Mouse (Mus musculus) hindbrain, embryonic 10.5 days (tissue): ENCODE data around the gene Znrf3. TPM values are rescaled to one million over a fixed set of nuclear protein-coding genes. Genes with fewer than 3 reads are reported as not detected.
"Not testable (repeated sequence)": the region's sequence is repeated elsewhere in the genome, so short reads cannot be mapped to it uniquely, and the experiment has no call there.

Experiments used
- DNase-seq: peaks from one replicate; pipeline ENCODE4 v3.0.0-alpha.2; 2017; ENCODE audit warnings: low spot score
- H3K27ac ChIP-seq: fragments of 300-500 bp; sonication (generic); 2 replicates; pipeline ENCODE4 v1.5.1; 2016; ENCODE audit warnings: mild to moderate bottlenecking, moderate library complexity
- H3K27me3 ChIP-seq: fragments of 300-500 bp; sonication (generic); 2 replicates; pipeline ENCODE4 v1.6.1; 2016; ENCODE audit warnings: mild to moderate bottlenecking; ENCODE audit not compliant: poor library complexity, insufficient read depth, severe bottlenecking
- H3K36me3 ChIP-seq: fragments of 300-500 bp; sonication (generic); 2 replicates; pipeline ENCODE4 v1.6.1; 2016; ENCODE audit warnings: mild to moderate bottlenecking, moderate library complexity
- H3K4me1 ChIP-seq: fragments of 300-500 bp; sonication (generic); replicated peaks from 2 replicates; pipeline ENCODE4 v1.6.1; 2016; ENCODE audit warnings: mild to moderate bottlenecking
- H3K4me3 ChIP-seq: fragments of 300-500 bp; sonication (generic); 2 replicates; pipeline ENCODE4 v1.5.1; 2016; ENCODE audit warnings: mild to moderate bottlenecking, moderate library complexity
- H3K9me3 ChIP-seq: fragments of 300-500 bp; sonication (generic); 2 replicates; pipeline ENCODE4 v1.6.1; 2016; ENCODE audit warnings: mild to moderate bottlenecking, moderate library complexity
- WGBS: fragments of 180-500 bp; shearing (Covaris S2); methylation state at CpG from one replicate; pipeline ENCODE4 v1.1.7; 2016; 5-methylcytosine and 5-hydroxymethylcytosine counted together
- polyA plus RNA-seq: library from polyadenylated mRNA; unstranded; fragments of >200 nt; fragmentation: Nextera tagmentation; extraction: Ambion mirVana; gene quantifications from 2 replicates; pipeline ENCODE4 v1.2.1, GENCODE M21; 2016

Znrf3 gene
- 8.9 and 11.6 TPM in 2 replicates for polyA plus RNA-seq

DNA sequence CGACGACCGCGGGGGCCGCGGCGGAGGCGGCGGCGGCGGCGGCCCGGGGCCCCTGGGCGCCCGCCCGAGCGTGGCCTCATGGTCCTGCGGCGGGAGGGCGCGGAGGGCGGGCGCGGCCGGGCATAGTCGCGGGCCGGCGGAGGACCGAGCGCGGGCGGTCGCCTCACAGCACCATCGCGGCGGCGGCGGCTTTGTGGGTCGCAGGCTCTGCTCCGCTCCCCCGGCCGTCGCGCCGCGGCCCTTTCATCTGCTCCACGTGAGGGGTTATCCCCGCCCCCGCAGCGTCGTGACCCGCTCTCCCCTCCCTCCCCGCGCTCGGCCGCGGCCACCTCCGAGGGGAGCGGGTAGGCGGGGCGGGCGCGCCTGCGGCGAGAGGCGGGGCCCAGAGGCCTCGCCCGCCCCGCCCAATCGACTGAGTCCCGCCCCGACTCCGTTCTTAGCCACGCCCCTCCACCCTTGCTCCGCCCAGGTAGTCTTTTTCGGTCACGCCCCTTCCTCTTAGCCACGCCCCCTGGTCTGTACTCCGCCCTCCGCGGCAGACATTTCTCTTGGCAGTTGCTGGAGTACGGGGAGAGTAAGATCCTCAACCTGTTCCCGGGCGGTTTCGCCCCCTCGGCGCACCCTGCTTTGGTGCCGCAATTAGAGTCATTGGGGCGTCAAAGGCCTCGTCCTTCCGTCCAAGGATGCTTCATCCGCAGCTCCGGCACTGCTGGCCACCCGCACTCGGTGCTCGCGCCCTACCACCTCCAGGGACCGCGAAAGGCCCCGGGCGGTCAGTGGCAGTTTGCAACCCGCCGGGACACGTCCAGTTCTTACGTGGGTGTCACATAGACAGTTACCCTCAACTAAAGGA is at the start of gene Znrf3:
Gene Znrf3, minus strand, starts transcription at position 249 of the 853 bp plus-strand sequence.
- Histone ChIP-seq H3K27ac (peak within 1 kb of the TSS; percentile 94), H3K9me3 (no peaks in the 10 kb centered on the region), H3K4me1 (peaks cover 44% of the 10 kb centered on the region), H3K4me3 (peak within 1 kb of the TSS; percentile 91), H3K27me3 (peaks cover 17% of the 10 kb centered on the region), H3K36me3 (no peaks in the 10 kb centered on the region)
- WGBS: 5% methylated on average over 103 of the region's 106 CpGs
- DNase-seq: peak; percentile 97

GRCm38 (mm10) chr11:5493869-5494268 is 49.2 kb upstream of the Znrf3 start:
- H3K36me3 ChIP-seq: no peaks in the 10 kb centered on the region
- no peaks in the 10 kb centered on the region for H3K27me3 ChIP-seq
- H3K9me3 ChIP-seq: no peaks in the 10 kb centered on the region
- WGBS: 49% methylated on average over 2 of the region's 2 CpGs
- DNase-seq: peak; percentile 47
- H3K27ac ChIP-seq: no peak overlapping the region
- peaks cover 11% of the 10 kb centered on the region for H3K4me1 ChIP-seq
- H3K4me3 ChIP-seq: no peak overlapping the region

GRCm38 (mm10) chr11:5491912-5492311 is 47.3 kb upstream of the Znrf3 start:
- Histone ChIP-seq H3K9me3 (no peaks in the 10 kb centered on the region), H3K4me3 (no peak overlapping the region), H3K27me3 (no peaks in the 10 kb centered on the region), H3K4me1 (peaks cover 11% of the 10 kb centered on the region), H3K36me3 (no peaks in the 10 kb centered on the region), H3K27ac (no peak overlapping the region)
- no peak for DNase-seq
- 70% methylated on average over 7 of the region's 7 CpGs for WGBS

DNA sequence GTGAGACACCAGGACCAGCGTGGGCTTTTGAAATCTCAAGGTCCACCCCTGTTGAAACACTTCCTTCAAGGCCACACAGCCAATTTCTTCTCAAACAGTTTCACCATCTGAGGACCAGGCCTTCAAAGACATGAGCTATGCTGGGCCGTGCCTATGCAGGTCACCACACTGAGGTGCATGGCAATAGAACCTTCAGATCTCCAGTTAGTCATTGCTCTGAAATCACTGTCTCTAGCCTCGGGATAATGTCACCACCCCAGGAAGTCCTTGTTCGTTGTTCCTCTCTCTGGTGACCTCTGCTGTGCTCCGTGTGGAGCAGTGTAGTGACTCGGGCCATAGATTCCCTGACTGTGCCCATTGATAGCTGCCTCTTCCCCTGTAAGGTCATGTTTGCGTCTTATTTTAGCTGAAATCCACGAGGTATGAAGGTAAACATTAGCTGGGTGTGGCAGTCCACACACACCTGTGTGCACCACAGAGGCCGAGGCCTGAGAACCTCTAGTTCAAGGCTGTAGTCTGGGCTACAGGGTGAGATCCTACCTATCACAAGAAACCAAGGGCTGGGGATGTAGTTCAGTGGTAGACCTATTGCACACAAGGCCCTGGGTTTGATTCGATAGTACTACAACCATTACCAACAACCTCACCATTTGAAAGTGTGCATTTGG is 46.5 kb upstream of the Znrf3 start:
- H3K4me3 ChIP-seq: no peak overlapping the region
- DNase-seq: no peak
- no peak overlapping the region for H3K27ac ChIP-seq
- H3K36me3 ChIP-seq: no peaks in the 10 kb centered on the region
- 81% methylated on average over 10 of the region's 10 CpGs for WGBS
- no peaks in the 10 kb centered on the region for H3K9me3 ChIP-seq
- H3K27me3 ChIP-seq: no peaks in the 10 kb centered on the region
- H3K4me1 ChIP-seq: peaks cover 11% of the 10 kb centered on the region

DNA sequence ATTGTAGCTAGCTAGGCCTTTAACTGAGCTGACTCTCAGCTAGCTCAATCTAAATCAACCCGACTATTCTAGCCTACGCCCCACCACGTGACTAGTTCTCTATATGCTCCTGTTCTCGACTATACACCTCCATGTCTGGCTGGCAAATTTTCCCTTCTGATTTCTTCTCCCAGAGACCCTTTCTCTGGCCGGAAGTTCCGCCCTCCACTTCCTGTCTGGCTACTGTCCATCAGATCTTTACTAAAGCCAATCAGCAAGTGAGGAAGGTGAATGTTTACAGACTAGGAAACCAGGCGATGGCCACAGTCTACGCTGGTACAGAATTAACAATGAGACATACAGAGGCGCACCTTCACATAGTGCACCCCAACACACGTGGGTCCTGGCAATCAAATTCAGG is 44.8 kb upstream of the Znrf3 start:
- not testable (repeated sequence) for H3K36me3 ChIP-seq, H3K4me1 ChIP-seq, H3K4me3 ChIP-seq, DNase-seq, H3K27me3 ChIP-seq, H3K27ac ChIP-seq, H3K9me3 ChIP-seq
- 93% methylated on average over 10 of the region's 10 CpGs for WGBS

GRCm38 (mm10) chr11:5485193-5486011 is 40.8 kb upstream of the Znrf3 start:
- 23% methylated on average over 15 of the region's 15 CpGs for WGBS
- H3K4me3 ChIP-seq: peak overlapping the region; percentile 47
- H3K27ac ChIP-seq: peak overlapping the region; percentile 47
- DNase-seq: peak; percentile 82
- no peaks in the 10 kb centered on the region; the same call in 1 of the 2 replicates for H3K4me1 ChIP-seq
- no peaks in the 10 kb centered on the region for H3K9me3 ChIP-seq
- H3K36me3 ChIP-seq: no peaks in the 10 kb centered on the region
- H3K27me3 ChIP-seq: no peaks in the 10 kb centered on the region

DNA sequence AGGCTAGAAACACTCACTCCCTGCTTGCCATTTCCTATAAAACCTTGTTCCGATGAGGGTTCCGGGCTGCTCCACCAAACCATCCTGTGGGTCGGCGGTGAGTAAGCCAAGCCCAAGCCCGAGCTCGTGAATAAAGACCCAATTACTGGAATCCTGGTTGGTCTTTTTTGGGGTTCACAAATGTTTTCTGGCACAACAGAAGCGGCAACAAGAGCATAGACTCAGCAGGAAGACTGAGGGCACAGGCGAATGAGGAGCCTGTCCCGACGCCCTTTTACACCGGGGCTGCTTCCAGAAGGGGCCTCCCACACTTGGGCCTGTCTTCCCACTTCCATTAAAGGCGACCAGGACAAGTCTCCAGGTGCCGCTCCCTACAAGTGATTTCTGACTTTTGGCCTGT is 37.9 kb upstream of the Znrf3 start:
- Histone ChIP-seq H3K9me3 (no peaks in the 10 kb centered on the region), H3K36me3 (no peaks in the 10 kb centered on the region), H3K4me3 (no peak overlapping the region), H3K4me1 (no peaks in the 10 kb centered on the region; the same call in 1 of the 2 replicates), H3K27me3 (no peaks in the 10 kb centered on the region), H3K27ac (no peak overlapping the region)
- DNase-seq: no peak
- WGBS: 91% methylated on average over 13 of the region's 13 CpGs

GRCm38 (mm10) chr11:5478831-5479230 is 34.2 kb upstream of the Znrf3 start:
- Histone ChIP-seq H3K9me3 (no peaks in the 10 kb centered on the region), H3K27me3 (no peaks in the 10 kb centered on the region), H3K4me1 (no peaks in the 10 kb centered on the region), H3K27ac (no peak overlapping the region), H3K4me3 (no peak overlapping the region), H3K36me3 (no peaks in the 10 kb centered on the region)
- no peak for DNase-seq
- 87% methylated on average over 3 of the region's 3 CpGs for WGBS

DNA sequence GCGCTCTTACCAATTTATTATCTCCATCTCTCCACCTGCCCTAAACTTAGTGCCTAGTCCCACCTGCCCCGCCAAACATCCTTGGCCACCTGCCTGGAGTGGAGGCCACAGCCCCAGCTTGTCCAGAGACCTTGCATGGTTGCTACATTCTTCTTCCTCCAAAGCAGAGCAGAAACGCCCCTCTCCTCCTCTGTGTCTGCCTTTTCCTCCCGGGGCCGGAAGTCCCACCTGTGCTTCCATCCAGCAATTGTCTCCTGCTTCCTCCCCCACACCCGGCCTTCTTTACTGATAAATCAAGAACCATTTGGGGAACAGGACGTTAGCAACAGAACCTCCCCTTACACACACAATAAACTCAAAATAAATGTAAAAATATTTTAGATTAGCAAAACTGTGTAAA is 33.5 kb upstream of the Znrf3 start:
- 85% methylated on average over 7 of the region's 7 CpGs for WGBS
- Histone ChIP-seq H3K27me3 (no peaks in the 10 kb centered on the region), H3K27ac (no peak overlapping the region), H3K36me3 (no peaks in the 10 kb centered on the region), H3K4me1 (no peaks in the 10 kb centered on the region), H3K9me3 (no peaks in the 10 kb centered on the region), H3K4me3 (no peak overlapping the region)
- no peak for DNase-seq

- no peak overlapping the region for H3K27ac ChIP-seq
- H3K27me3 ChIP-seq: no peaks in the 10 kb centered on the region
- no peaks in the 10 kb centered on the region for H3K9me3 ChIP-seq
- H3K4me3 ChIP-seq: no peak overlapping the region
- 89% methylated on average over 4 of the region's 4 CpGs for WGBS
- DNase-seq: no peak
- no peaks in the 10 kb centered on the region for H3K36me3 ChIP-seq
- no peaks in the 10 kb centered on the region for H3K4me1 ChIP-seq
Measured at GRCm38 (mm10) chr11:5476806-5477205, 32.2 kb upstream of the Znrf3 start.

- H3K9me3 ChIP-seq, H3K4me3 ChIP-seq, H3K36me3 ChIP-seq, H3K27me3 ChIP-seq, H3K27ac ChIP-seq, DNase-seq, H3K4me1 ChIP-seq: not testable (repeated sequence)
- 87% methylated on average over 2 of the region's 2 CpGs for WGBS
Measured at GRCm38 (mm10) chr11:5475556-5476118, 31.0 kb upstream of the Znrf3 start.

- no peaks in the 10 kb centered on the region for H3K9me3 ChIP-seq
- H3K27ac ChIP-seq: no peak overlapping the region
- no peaks in the 10 kb centered on the region for H3K27me3 ChIP-seq
- H3K4me3 ChIP-seq: no peak overlapping the region
- H3K36me3 ChIP-seq: no peaks in the 10 kb centered on the region
- H3K4me1 ChIP-seq: no peaks in the 10 kb centered on the region
- DNase-seq: peak; percentile 75
- 16% methylated on average over 5 of the region's 5 CpGs for WGBS
Measured at GRCm38 (mm10) chr11:5474130-5474529, 29.5 kb upstream of the Znrf3 start.
